Mouse (Mus musculus): Measurements from ENCODE around the gene Bnip2. TPM values are rescaled to one million over a fixed set of nuclear protein-coding genes. Genes with fewer than 3 reads are reported as not detected.

Bnip2 gene
- total and polyA plus RNA-seq, 2 experiments, result 12.8 to 74.3 TPM

DNA sequence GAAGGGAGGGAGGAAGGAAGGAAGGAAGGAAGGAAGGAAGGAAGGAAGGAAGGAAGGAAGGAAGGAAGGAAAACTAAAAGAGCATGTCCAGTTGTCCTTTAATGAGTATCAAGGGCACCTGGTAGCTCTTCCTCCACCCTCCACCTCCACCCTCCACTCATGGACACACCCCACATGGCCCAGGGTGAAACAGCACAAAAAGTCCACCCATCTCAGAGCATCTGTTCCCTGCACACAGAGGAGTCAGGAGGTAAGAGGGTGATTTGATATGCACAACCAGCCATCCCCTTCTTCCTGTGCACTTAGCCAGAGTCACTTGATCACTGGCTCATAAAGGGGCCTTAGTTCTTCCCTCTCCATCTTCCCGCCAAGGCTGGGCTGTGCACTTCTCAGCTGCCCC, 53.7 kb downstream of the Bnip2 start:
- Histone ChIP-seq H3K36me3 (ENCODE audit: control insufficient read depth, insufficient read depth, low read length) (no peaks in the 10 kb centered on the region), H3K9ac (ENCODE audit: low read depth, low read length) (no peak overlapping the region), H3K4me1 (ENCODE audit: control insufficient read depth, insufficient read depth, low read length) (no peaks in the 10 kb centered on the region), H3K27me3 (ENCODE audit: control insufficient read depth, insufficient read depth, low read length) (no peaks in the 10 kb centered on the region), H3K79me2 (ENCODE audit: control insufficient read depth, insufficient read depth, low read length) (no peaks in the 10 kb centered on the region), H3K27ac (replicated peaks; ENCODE audit: insufficient read depth, low read depth, low read length) (no peak overlapping the region), H3K4me3 (ENCODE audit: insufficient read depth, low read depth, low read length) (no peak overlapping the region)
- no peak for DNase-seq (ENCODE audit: extremely low read depth, low read depth, low spot score)
- TF ChIP-seq CTCF (IDR thresholded peaks at IDR 0.05; ENCODE audit: low read depth, low read length) (no peak), POLR2A (IDR thresholded peaks at IDR 0.05; ENCODE audit: extremely low read depth, insufficient read depth, low read length) (no peak)
- WGBS, result 92% methylated on average over 1 of the region's 1 CpGs

- Histone ChIP-seq H3K36me3 (ENCODE audit: control insufficient read depth, insufficient read depth, low read length) (no peaks in the 10 kb centered on the region), H3K27ac (replicated peaks; ENCODE audit: insufficient read depth, low read depth, low read length) (no peak overlapping the region), H3K4me3 (ENCODE audit: insufficient read depth, low read depth, low read length) (no peak overlapping the region), H3K9ac (ENCODE audit: low read depth, low read length) (no peak overlapping the region), H3K79me2 (ENCODE audit: control insufficient read depth, insufficient read depth, low read length) (no peaks in the 10 kb centered on the region), H3K4me1 (ENCODE audit: control insufficient read depth, insufficient read depth, low read length) (no peaks in the 10 kb centered on the region), H3K27me3 (ENCODE audit: control insufficient read depth, insufficient read depth, low read length) (no peaks in the 10 kb centered on the region)
- TF ChIP-seq POLR2A (IDR thresholded peaks at IDR 0.05; ENCODE audit: extremely low read depth, insufficient read depth, low read length), result no peak
- no peak for TF ChIP-seq CTCF (IDR thresholded peaks at IDR 0.05; ENCODE audit: low read depth, low read length)
- 85% methylated on average over 2 of the region's 2 CpGs for WGBS
- no peak for DNase-seq (ENCODE audit: extremely low read depth, low read depth, low spot score)
Observed at GRCm38 (mm10) chr9:70044865-70045264, 55.6 kb downstream of the Bnip2 start.

GRCm38 (mm10) chr9:70046255-70046654, 57.0 kb downstream of the Bnip2 start:
- no peak for DNase-seq (ENCODE audit: extremely low read depth, low read depth, low spot score)

GRCm38 (mm10) chr9:70047839-70048238, 58.6 kb downstream of the Bnip2 start:
- no peaks in the 10 kb centered on the region for H3K27me3 ChIP-seq (ENCODE audit: control insufficient read depth, insufficient read depth, low read length)
- H3K9ac ChIP-seq (ENCODE audit: low read depth, low read length), result no peak overlapping the region
- H3K4me3 ChIP-seq (ENCODE audit: insufficient read depth, low read depth, low read length), result no peak overlapping the region
- H3K79me2 ChIP-seq (ENCODE audit: control insufficient read depth, insufficient read depth, low read length), result no peaks in the 10 kb centered on the region
- 72% methylated on average over 3 of the region's 3 CpGs for WGBS
- H3K27ac ChIP-seq (replicated peaks; ENCODE audit: insufficient read depth, low read depth, low read length), result no peak overlapping the region
- H3K4me1 ChIP-seq (ENCODE audit: control insufficient read depth, insufficient read depth, low read length), result no peaks in the 10 kb centered on the region
- no peak for DNase-seq (ENCODE audit: extremely low read depth, low read depth, low spot score)
- no peaks in the 10 kb centered on the region for H3K36me3 ChIP-seq (ENCODE audit: control insufficient read depth, insufficient read depth, low read length)
- TF ChIP-seq CTCF (IDR thresholded peaks at IDR 0.05; ENCODE audit: low read depth, low read length) (no peak), POLR2A (IDR thresholded peaks at IDR 0.05; ENCODE audit: extremely low read depth, insufficient read depth, low read length) (no peak)

More at GRCm38 (mm10) chr9:70046255-70046654, 57.0 kb downstream of the Bnip2 start:
- H3K36me3 ChIP-seq (ENCODE audit: control insufficient read depth, insufficient read depth, low read length), result no peaks in the 10 kb centered on the region
- H3K27me3 ChIP-seq (ENCODE audit: control insufficient read depth, insufficient read depth, low read length), result no peaks in the 10 kb centered on the region
- H3K4me1 ChIP-seq (ENCODE audit: control insufficient read depth, insufficient read depth, low read length), result no peaks in the 10 kb centered on the region
- 82% methylated on average over 6 of the region's 6 CpGs for WGBS
- no peak overlapping the region for H3K9ac ChIP-seq (ENCODE audit: low read depth, low read length)
- no peak overlapping the region for H3K27ac ChIP-seq (replicated peaks; ENCODE audit: insufficient read depth, low read depth, low read length)
- H3K4me3 ChIP-seq (ENCODE audit: insufficient read depth, low read depth, low read length), result no peak overlapping the region
- TF ChIP-seq CTCF (IDR thresholded peaks at IDR 0.05; ENCODE audit: low read depth, low read length) (no peak), POLR2A (IDR thresholded peaks at IDR 0.05; ENCODE audit: extremely low read depth, insufficient read depth, low read length) (no peak)
- no peaks in the 10 kb centered on the region for H3K79me2 ChIP-seq (ENCODE audit: control insufficient read depth, insufficient read depth, low read length)

DNA sequence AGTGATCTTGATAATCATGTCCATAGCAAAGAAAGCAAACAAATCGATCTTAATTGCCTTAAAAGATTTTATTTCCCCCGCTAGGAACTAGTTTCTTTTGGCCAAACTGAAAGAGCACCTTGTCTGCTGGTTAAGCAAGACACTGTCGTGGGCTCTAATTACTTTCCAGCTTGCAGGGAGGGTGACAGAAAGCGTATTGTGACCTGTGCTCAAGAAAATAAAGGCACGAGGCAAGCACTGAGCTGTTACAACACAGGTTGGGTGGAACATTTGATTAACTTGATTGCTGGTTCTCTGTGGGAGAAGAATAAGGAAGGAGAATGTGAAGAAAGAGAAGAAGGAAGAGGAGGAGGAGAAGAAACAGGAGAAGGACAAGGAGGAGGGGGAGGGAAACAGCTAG, 59.0 kb downstream of the Bnip2 start:
- DNase-seq (ENCODE audit: extremely low read depth, low read depth, low spot score), result no peak
- Histone ChIP-seq H3K36me3 (ENCODE audit: control insufficient read depth, insufficient read depth, low read length) (no peaks in the 10 kb centered on the region), H3K4me3 (ENCODE audit: insufficient read depth, low read depth, low read length) (no peak overlapping the region), H3K27me3 (ENCODE audit: control insufficient read depth, insufficient read depth, low read length) (no peaks in the 10 kb centered on the region), H3K27ac (replicated peaks; ENCODE audit: insufficient read depth, low read depth, low read length) (no peak overlapping the region), H3K9ac (ENCODE audit: low read depth, low read length) (no peak overlapping the region), H3K4me1 (ENCODE audit: control insufficient read depth, insufficient read depth, low read length) (no peaks in the 10 kb centered on the region), H3K79me2 (ENCODE audit: control insufficient read depth, insufficient read depth, low read length) (no peaks in the 10 kb centered on the region)
- 74% methylated on average over 5 of the region's 5 CpGs for WGBS
- TF ChIP-seq POLR2A (IDR thresholded peaks at IDR 0.05; ENCODE audit: extremely low read depth, insufficient read depth, low read length) (no peak), CTCF (IDR thresholded peaks at IDR 0.05; ENCODE audit: low read depth, low read length) (no peak)

DNA sequence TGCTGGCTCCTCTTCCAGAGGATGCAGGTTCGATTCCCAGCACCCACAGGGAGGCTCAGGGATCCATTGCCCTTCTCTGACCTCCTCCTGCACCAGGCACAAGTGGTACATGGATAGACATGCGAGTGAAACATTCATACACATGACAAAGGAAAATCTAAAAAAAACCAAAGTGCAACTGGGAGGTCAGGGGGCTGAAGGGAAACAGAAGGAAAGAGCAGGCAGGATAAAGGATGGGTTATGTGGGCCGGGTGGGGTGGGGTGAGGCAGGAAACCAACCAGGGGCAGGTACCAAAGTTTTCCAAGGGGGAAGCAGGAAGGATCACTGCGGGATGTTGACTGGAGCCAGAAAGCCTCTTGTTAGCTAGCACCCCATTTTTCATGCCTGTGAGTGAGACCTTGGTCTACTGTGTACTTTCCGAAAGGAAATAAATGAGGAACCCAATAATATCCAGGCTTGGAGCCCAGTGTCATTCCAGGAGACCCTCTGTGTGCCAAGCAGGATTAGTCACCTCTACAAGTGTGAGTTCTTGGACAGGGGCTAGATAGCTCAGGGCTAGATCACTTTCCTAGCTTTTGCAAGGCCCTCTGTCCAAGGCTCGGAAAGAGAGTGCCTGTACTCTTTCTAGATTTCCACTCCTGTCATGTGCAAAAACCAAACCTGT, 59.6 kb downstream of the Bnip2 start:
- no peaks in the 10 kb centered on the region for H3K36me3 ChIP-seq (ENCODE audit: control insufficient read depth, insufficient read depth, low read length)
- H3K79me2 ChIP-seq (ENCODE audit: control insufficient read depth, insufficient read depth, low read length), result no peaks in the 10 kb centered on the region
- no peaks in the 10 kb centered on the region for H3K4me1 ChIP-seq (ENCODE audit: control insufficient read depth, insufficient read depth, low read length)
- H3K4me3 ChIP-seq (ENCODE audit: insufficient read depth, low read depth, low read length), result no peak overlapping the region
- no peak overlapping the region for H3K9ac ChIP-seq (ENCODE audit: low read depth, low read length)
- TF ChIP-seq POLR2A (IDR thresholded peaks at IDR 0.05; ENCODE audit: extremely low read depth, insufficient read depth, low read length) (no peak), CTCF (IDR thresholded peaks at IDR 0.05; ENCODE audit: low read depth, low read length) (no peak)
- H3K27me3 ChIP-seq (ENCODE audit: control insufficient read depth, insufficient read depth, low read length), result no peaks in the 10 kb centered on the region
- H3K27ac ChIP-seq (replicated peaks; ENCODE audit: insufficient read depth, low read depth, low read length), result no peak overlapping the region
- DNase-seq (ENCODE audit: extremely low read depth, low read depth, low spot score), result no peak
- WGBS, result 77% methylated on average over 6 of the region's 6 CpGs
